Mouse (Mus musculus) MEL (cell line): ENCODE results near the gene Emilin1. TPM values are rescaled to one million over a fixed set of nuclear protein-coding genes. Genes with fewer than 3 reads are reported as not detected.

Experiments
- DNase-seq: peaks from one replicate; pipeline ENCODE4 v3.0.0; 2011; ENCODE audit warnings: low read depth, low spot score
- H3K27ac ChIP-seq: 2 replicates; pipeline ENCODE4 v1.5.1; 2012; ENCODE audit warnings: low read depth, mild to moderate bottlenecking, control low read depth, low read length, moderate library complexity; ENCODE audit not compliant: control insufficient read depth
- H3K27me3 ChIP-seq, 2 experiments: fragments of 150-350 bp in 1 of 2; sonication (generic) in 1 of 2; 2 replicates each; pipeline ENCODE4 v1.6.1; 2012; ENCODE audit warnings: low read length in 2 of 2, mild to moderate bottlenecking in 2 of 2, improper control_type of control experiment in 1 of 2, moderate library complexity in 1 of 2; ENCODE audit not compliant: insufficient read depth in 2 of 2, control insufficient read depth in 1 of 2
- H3K36me3 ChIP-seq, 2 experiments: 2 replicates each; pipeline ENCODE4 v1.6.1; 2012 to 2014; ENCODE audit warnings: low read length in 2 of 2, improper control_type of control experiment in 1 of 2, inconsistent platforms in 1 of 2, mild to moderate bottlenecking in 1 of 2; ENCODE audit not compliant: insufficient read depth in 2 of 2, control insufficient read depth in 1 of 2
- H3K4me1 ChIP-seq, 2 experiments: fragments of 150-350 bp in 1 of 2; sonication (generic) in 1 of 2; 2 replicates each; pipeline ENCODE4 v1.6.1; 2012; ENCODE audit warnings: low read length in 2 of 2, improper control_type of control experiment in 1 of 2, mild to moderate bottlenecking in 1 of 2; ENCODE audit not compliant: insufficient read depth in 2 of 2, control insufficient read depth in 1 of 2
- H3K4me3 ChIP-seq, 2 experiments: fragments of 150-350 bp in 1 of 2; sonication (generic) in 1 of 2; 2 replicates each; pipeline ENCODE4 v1.5.1; 2012; ENCODE audit warnings: low read depth in 2 of 2, low read length in 2 of 2, mild to moderate bottlenecking in 2 of 2, moderate library complexity in 2 of 2, control low read depth in 1 of 2, improper control_type of control experiment in 1 of 2; ENCODE audit not compliant: control insufficient read depth in 1 of 2, insufficient read depth in 1 of 2
- H3K79me2 ChIP-seq: 2 replicates; pipeline ENCODE4 v1.6.1; 2012; ENCODE audit warnings: mild to moderate bottlenecking, low read length, moderate library complexity; ENCODE audit not compliant: control insufficient read depth, poor library complexity, insufficient read depth
- H3K9ac ChIP-seq: 2 replicates; pipeline ENCODE4 v1.6.1; 2012; ENCODE audit warnings: low read depth, mild to moderate bottlenecking, control low read depth, low read length, moderate library complexity; ENCODE audit not compliant: control insufficient read depth, poor library complexity, severe bottlenecking
- H3K9me3 ChIP-seq: fragments of 150-350 bp; sonication (generic); replicated peaks from 2 replicates; pipeline ENCODE4 v1.6.1; 2012; ENCODE audit warnings: mild to moderate bottlenecking, low read length, improper control_type of control experiment, moderate library complexity; ENCODE audit not compliant: insufficient read depth
- CHD1 ChIP-seq: IDR thresholded peaks from 2 replicates; pipeline ENCODE4 v1.6.1; 2012; ENCODE audit warnings: low read depth, mild to moderate bottlenecking, inconsistent platforms, low read length, improper control_type of control experiment
- GATA1 ChIP-seq: IDR thresholded peaks from 2 replicates; pipeline ENCODE4 v1.6.1; 2011; ENCODE audit warnings: low read depth, low read length, improper control_type of control experiment
- JUND ChIP-seq: IDR thresholded peaks from 2 replicates; pipeline ENCODE4 v1.6.1; 2011; ENCODE audit warnings: low read depth, mild to moderate bottlenecking, improper control_type of control experiment, low read length
- MAFK ChIP-seq: IDR thresholded peaks from 2 replicates; pipeline ENCODE4 v1.6.1; 2011; ENCODE audit warnings: low read depth, mild to moderate bottlenecking, low read length, improper control_type of control experiment, borderline replicate concordance
- MAZ ChIP-seq: IDR thresholded peaks from 2 replicates; pipeline ENCODE4 v1.6.1; 2012; ENCODE audit warnings: low read depth, mild to moderate bottlenecking, inconsistent platforms, low read length, improper control_type of control experiment
- MEF2A ChIP-seq: IDR thresholded peaks from 2 replicates; pipeline ENCODE4 v1.6.1; 2014; ENCODE audit warnings: low read depth, mild to moderate bottlenecking, inconsistent platforms, low read length, improper control_type of control experiment; ENCODE audit not compliant: poor library complexity, insufficient replicate concordance, severe bottlenecking; ENCODE audit errors: extremely low read depth
- POLR2A ChIP-seq, 2 experiments: IDR thresholded peaks; 2 replicates each; pipeline ENCODE4 v1.6.1; 2011 to 2012; ENCODE audit warnings: low read length in 2 of 2, mild to moderate bottlenecking in 2 of 2, control low read depth in 1 of 2, improper control_type of control experiment in 1 of 2, low read depth in 1 of 2, moderate library complexity in 1 of 2; ENCODE audit not compliant: control insufficient read depth in 1 of 2, insufficient read depth in 1 of 2, poor library complexity in 1 of 2
- POLR2AphosphoS5 ChIP-seq: IDR thresholded peaks from 2 replicates; pipeline ENCODE4 v1.6.1; 2012; ENCODE audit warnings: low read depth, borderline replicate concordance, mild to moderate bottlenecking, inconsistent platforms, low read length, moderate library complexity, mixed read lengths
- RAD21 ChIP-seq: IDR thresholded peaks from 2 replicates; pipeline ENCODE4 v1.6.1; 2011; ENCODE audit warnings: mild to moderate bottlenecking, low read depth, low read length, improper control_type of control experiment
- SIN3A ChIP-seq: IDR thresholded peaks from 2 replicates; pipeline ENCODE4 v1.6.1; 2012; ENCODE audit warnings: low read length, improper control_type of control experiment, inconsistent platforms
- SMC3 ChIP-seq: IDR thresholded peaks from 2 replicates; pipeline ENCODE4 v1.6.1; 2011; ENCODE audit warnings: low read depth, low read length, improper control_type of control experiment
- TAL1 ChIP-seq: IDR thresholded peaks from 2 replicates; pipeline ENCODE4 v1.6.1; 2012; ENCODE audit warnings: mild to moderate bottlenecking, inconsistent platforms, low read length, moderate library complexity, mixed read lengths
- TBP ChIP-seq: IDR thresholded peaks from 2 replicates; pipeline ENCODE4 v1.8.0; 2011; ENCODE audit warnings: low read depth, low read length, improper control_type of control experiment
- UBTF ChIP-seq: IDR thresholded peaks from 2 replicates; pipeline ENCODE4 v1.6.1; 2012; ENCODE audit warnings: low read depth, mild to moderate bottlenecking, inconsistent platforms, low read length, improper control_type of control experiment, moderate library complexity, borderline replicate concordance; ENCODE audit not compliant: insufficient read depth
- USF1 ChIP-seq: IDR thresholded peaks from 2 replicates; pipeline ENCODE4 v1.6.1; 2014; ENCODE audit warnings: low read depth, mild to moderate bottlenecking, inconsistent platforms, low read length, improper control_type of control experiment, moderate library complexity
- ZC3H11A ChIP-seq: IDR thresholded peaks from 2 replicates; pipeline ENCODE4 v1.6.1; 2012; ENCODE audit warnings: low read depth, mild to moderate bottlenecking, inconsistent platforms, low read length, improper control_type of control experiment
- ZKSCAN1 ChIP-seq: IDR thresholded peaks from 2 replicates; pipeline ENCODE4 v1.6.1; 2012; ENCODE audit warnings: low read depth, mild to moderate bottlenecking, inconsistent platforms, low read length, improper control_type of control experiment, moderate library complexity
- ZMIZ1 ChIP-seq: IDR thresholded peaks from 2 replicates; pipeline ENCODE4 v1.6.1; 2012; ENCODE audit warnings: low read depth, mild to moderate bottlenecking, inconsistent platforms, low read length, improper control_type of control experiment, moderate library complexity
- ZNF384 ChIP-seq: IDR thresholded peaks from 2 replicates; pipeline ENCODE4 v1.6.1; 2012; ENCODE audit warnings: low read depth, mild to moderate bottlenecking, inconsistent platforms, low read length, improper control_type of control experiment
- polyA plus RNA-seq, 2 experiments: library from polyadenylated mRNA; stranded (reverse) in 1 of 2; unstranded in 1 of 2; fragments of >175 nt in 1 of 2; fragments of >200 nt in 1 of 2; gene quantifications; 2 replicates each; pipeline versions ENCODE4 v1.2.1 to v1.2.4; 2012; ENCODE audit warnings: low replicate concordance in 2 of 2, low read depth in 1 of 2; ENCODE audit not compliant: insufficient read length in 2 of 2, insufficient read depth in 1 of 2, missing spikeins in 1 of 2
- total RNA-seq: library from RNA; depleted of rRNA; stranded (reverse); fragments of 300-350 nt; gene quantifications from 2 replicates; pipeline ENCODE4 v1.2.3, GENCODE M21; 2012

Gene Emilin1
- total and polyA plus RNA-seq, 3 experiments = 1.3 to 2.0 TPM; not detected in 1

DNA sequence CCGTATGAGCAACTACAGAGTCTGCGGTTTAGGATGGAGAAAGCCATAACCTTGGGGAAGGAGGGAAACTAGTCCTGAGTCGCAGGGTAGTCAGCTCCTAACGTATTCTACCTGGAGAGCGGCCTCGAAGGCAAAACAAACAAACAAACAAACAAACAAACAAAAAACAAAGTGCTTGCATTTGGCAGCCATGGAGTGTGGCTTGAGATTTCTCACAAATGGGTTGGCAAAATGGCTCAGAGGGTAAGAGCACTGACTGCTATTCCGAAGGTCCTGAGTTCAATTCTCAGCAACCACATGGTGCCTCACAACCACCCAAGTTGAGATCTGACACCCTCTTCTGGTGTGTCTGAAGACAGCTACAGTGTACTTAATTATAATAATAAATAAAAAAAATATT lies 3.3 kb upstream of the Emilin1 start:
- H3K4me1 ChIP-seq = peaks cover 9 to 33% of the 10 kb centered on the region in 2 experiments
- H3K9me3 ChIP-seq = no peaks in the 10 kb centered on the region
- H3K9ac ChIP-seq = no peak overlapping the region
- TF ChIP-seq POLR2A (IDR thresholded peaks at IDR 0.05; ENCODE audit: control insufficient read depth in 1 of 2, insufficient read depth in 1 of 2, low read depth in 1 of 2, low read length in 2 of 2, poor library complexity in 1 of 2) = no peak
- TF ChIP-seq TBP = peak; percentile 96
- TF ChIP-seq MAFK = 0 out of 2 replicates have a peak, but pooled peaks have one; percentile 14
- H3K79me2 ChIP-seq = peaks cover 18% of the 10 kb centered on the region
- H3K36me3 ChIP-seq = peaks cover 4 to 14% of the 10 kb centered on the region in 2 experiments; a peak in 3 of 4 replicates
- H3K27ac ChIP-seq = no peak overlapping the region
- no peaks in the 10 kb centered on the region for H3K27me3 ChIP-seq
- H3K4me3 ChIP-seq = no peak overlapping the region
- DNase-seq = no peak

DNA sequence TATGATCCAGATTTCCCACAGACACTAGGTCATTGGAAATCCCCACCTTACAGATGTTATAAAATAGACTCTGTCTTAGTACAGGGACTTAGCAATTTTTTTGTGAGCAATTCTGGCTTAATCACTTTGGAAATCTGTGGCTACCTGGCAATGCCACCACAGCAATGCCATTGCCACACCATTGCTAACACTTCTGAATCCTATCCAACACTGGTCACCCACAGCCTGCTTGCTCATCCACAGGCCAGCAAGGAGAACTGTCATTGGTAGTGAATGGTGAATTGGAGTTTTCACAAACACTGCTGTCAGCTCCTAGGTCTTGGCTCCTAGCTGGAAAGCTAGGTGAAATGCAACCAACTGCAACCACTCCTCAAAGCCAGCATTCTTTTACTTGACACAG lies 2.7 kb upstream of the Emilin1 start:
- H3K9ac ChIP-seq = no peak overlapping the region
- H3K27me3 ChIP-seq = no peaks in the 10 kb centered on the region
- no peak overlapping the region for H3K4me3 ChIP-seq
- TF ChIP-seq MAFK = no peak
- no peak for TF ChIP-seq USF1
- no peak for TF ChIP-seq ZKSCAN1
- no peak for TF ChIP-seq SIN3A
- TF ChIP-seq GATA1 = no peak
- no peak for TF ChIP-seq ZNF384
- TF ChIP-seq TAL1 = no peak
- no peak for TF ChIP-seq CHD1
- no peak for TF ChIP-seq RAD21
- no peak for TF ChIP-seq MEF2A
- TF ChIP-seq, all 39 proteins: peak for 0
- Histone ChIP-seq H3K9me3 (no peaks in the 10 kb centered on the region), H3K27ac (no peak overlapping the region), H3K79me2 (peaks cover 16% of the 10 kb centered on the region), H3K36me3 (peaks cover 4 to 20% of the 10 kb centered on the region in 2 experiments; a peak in 3 of 4 replicates), H3K4me1 (peaks cover 14 to 39% of the 10 kb centered on the region in 2 experiments)
- DNase-seq = no peak

DNA sequence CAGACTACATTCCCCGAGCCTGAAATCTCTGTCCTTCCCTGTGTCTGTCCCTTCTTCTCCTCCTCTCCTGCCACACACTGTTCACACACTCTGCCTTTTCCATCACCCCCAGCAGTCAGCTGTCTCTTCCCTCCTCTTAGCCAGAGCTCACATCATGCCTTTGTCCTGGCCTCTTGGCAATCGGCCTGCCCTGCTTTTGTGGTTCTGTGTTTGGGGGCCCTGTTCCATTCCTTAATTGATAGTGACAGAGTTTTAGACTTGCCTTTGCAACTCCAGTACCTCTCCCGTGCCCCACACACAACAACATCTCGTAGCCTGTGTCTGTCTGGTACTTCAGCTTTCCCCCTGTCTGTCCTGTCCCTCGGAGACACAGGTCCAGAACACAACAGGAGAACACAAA lies 1.0 kb upstream of the Emilin1 start:
- TF ChIP-seq ZMIZ1 (no peak), SMC3 (no peak), USF1 (no peak), ZKSCAN1 (no peak), UBTF (no peak), RAD21 (no peak), POLR2AphosphoS5 (no peak), ZC3H11A (no peak), GATA1 (no peak), MAZ (no peak), JUND (no peak)
- no peak overlapping the region for H3K4me3 ChIP-seq
- H3K4me1 ChIP-seq = peaks cover 19 to 44% of the 10 kb centered on the region in 2 experiments
- H3K9me3 ChIP-seq = no peaks in the 10 kb centered on the region
- DNase-seq = no peak
- peaks cover 3% of the 10 kb centered on the region for H3K79me2 ChIP-seq
- H3K27ac ChIP-seq = no peak overlapping the region
- H3K36me3 ChIP-seq = peaks cover 0 to 22% of the 10 kb centered on the region in 2 experiments; a peak in 2 of 4 replicates
- H3K9ac ChIP-seq = no peak overlapping the region
- no peaks in the 10 kb centered on the region for H3K27me3 ChIP-seq
